Mouse (Mus musculus) right cerebral cortex, adult 18-20 months (tissue): ENCODE measurements around the gene Rps15.

Experiments used
- DNase-seq: peaks from one replicate; pipeline ENCODE4 v3.0.0; 2022; ENCODE audit warnings: mixed read lengths

Gene Rps15

DNA sequence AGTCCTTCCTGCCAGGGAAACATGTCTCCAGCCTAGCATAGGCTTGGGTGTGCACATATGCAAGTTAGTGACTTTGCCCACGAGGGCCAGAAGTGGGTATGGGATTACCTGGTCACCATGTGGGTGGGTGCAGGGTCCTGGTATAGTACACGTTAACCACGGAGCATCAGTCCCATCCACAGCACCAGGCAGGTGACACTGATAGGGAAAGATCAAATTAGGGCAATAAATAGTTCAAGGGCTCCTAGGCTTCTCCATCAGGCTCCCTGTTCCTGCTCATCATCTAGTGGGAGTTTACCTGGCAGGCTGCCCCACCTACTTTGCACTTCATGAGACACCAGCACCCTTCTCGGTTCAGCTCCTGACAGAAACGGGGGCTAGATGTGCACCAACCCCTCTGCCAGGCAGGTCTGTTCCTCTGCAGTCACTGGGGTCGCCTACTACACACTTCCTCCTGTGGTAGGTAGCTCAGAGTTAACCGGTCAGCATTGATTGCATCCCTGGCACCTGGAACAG lies 2.6 kb downstream of the Rps15 start:
- DNase-seq = no peak

DNA sequence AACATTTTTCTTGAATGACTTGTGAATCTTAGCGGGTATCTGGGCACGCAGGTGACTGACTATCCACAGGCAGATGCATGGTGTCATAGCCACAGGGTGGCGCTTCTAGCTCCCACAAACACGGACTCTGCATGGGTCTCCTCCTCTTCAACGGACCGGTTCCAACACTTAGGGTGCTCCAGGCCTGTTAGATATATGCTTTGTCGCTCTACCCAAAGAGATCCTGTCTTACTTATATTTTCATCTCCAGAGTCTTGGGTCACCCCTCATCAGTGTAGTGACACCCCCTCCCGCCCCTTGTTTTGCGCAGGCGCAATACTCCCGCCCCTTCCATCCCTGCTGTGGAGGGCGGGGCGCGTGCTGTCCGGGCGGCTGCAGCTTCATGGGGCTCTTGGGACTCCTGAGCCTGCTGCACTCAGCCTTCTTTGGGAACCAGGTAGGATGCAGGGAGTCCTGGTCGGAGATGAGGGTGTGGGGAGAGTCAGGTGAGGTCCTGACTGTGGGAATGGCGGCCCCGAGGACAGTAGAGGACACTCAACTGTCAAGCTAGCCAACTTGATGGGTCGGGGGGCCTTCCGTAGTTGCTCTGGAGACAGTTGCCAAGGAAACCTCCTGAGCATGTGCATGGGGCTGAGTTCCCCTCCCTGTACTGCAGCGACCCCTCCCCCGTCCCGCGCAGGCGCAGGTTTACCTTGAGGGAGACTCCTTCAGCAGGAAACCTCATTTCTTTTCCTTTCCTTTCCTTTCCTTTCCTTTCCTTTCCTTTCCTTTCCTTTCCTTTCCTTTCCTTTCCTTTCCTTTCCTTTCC lies 3.6 kb downstream of the Rps15 start, which contains the start of gene Apc2:
Gene Apc2 (plus strand): TSS at position 360 of the 808 bp plus-strand sequence.
- DNase-seq = peak; percentile 83

DNA sequence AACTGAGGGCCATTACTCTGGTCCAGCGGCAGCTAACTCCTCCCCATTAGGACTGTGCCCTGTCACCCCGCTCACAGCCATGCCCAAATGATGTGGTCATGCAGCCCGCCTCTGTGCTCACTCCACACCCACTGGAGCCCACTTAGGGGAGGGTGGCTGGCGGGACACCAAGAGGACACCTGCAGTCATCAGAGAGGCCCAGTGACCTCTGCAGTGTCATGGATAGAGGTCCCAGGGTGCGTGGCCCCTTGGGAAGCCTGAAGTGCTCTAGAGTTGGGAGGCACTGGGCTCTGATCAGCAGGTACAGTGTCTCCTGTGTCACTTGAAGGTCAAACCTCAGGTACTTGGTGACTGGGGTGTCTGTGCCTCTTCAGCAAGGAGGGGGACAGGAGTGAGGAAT lies 4.6 kb downstream of the Rps15 start:
- no peak for DNase-seq

DNA sequence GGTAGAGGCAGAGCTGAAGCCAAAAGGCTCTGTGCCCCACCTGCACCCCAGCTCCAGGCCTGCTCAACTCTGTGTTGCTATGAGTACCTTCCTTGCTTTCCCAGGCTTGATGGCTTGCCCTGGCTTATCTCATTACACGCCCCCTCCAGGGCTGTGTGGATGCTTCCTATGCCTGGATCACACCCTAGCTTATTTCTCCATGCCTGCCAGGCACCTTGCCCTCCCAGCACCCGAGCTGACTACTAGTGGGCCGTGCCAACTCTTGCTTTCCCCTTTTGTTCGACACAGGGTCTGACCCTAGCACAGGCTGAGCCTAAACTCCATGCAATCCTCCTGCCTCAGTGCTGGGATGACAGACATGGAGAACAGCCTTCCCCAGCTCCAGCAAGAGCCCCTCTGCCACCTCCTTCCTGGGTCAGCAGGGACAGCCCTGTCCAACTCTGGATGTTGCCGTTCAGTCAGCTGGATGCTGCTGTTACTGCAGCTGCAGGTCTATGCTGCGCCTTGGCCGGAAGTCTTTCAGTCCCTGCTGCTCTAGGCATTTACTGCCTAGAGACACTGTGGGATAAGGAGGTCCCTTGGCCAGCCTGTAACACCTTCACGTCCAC lies 5.4 kb downstream of the Rps15 start:
- no peak for DNase-seq

DNA sequence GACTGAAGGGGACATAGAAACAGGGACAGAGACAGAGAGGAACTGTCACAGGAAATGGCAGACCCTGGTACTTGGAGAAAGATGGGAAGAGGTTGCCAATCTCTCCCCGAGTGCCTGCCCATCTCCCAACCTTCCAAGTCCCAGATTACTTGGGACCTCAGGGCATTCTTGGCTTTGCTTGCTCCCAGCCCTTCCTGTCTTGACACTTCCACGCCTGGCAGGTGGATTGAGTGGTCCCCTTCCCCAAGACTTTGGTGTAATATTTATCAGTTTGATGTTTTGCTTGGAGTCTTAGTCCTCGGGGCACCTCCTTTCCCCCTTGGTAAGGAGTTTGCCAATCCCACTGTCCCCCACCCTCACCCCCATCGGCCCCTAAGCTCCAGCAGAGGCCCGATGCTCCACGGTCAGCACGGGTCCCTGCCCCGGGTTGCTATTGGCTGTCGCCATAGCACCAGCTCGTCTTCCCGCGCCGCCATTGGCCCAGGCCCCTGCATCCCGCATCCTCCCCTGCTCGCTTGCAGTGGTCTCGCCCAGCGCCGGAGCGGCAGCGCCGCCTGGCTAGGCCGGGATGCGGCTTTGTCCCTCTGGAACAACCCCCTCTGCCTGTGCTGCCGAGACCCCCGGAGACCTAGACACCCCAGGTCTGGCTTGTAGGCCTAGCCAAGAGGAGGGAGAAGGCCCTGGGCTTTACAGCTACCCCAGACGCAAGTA lies 6.5 kb downstream of the Rps15 start:
- DNase-seq = peak; percentile 95

DNA sequence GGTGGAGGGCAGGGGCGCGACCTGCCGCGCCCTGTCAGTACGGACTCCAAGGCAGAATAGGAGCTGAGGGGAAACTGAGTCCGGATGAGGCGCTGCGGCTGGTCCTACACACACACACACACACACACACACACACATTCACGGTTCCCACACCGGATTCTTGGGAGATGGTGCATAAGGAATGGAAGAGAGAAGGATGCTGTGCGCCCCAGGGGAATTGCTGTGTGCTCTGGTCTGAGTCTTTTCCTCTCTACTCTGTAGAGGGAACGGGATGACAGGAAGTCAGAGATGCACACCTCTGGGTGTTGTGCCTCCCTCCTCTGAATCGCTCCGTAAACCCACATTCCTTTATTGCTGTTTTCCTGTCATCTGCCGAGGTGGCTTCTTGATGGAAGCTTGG lies 7.0 kb downstream of the Rps15 start:
- DNase-seq = no peak

DNA sequence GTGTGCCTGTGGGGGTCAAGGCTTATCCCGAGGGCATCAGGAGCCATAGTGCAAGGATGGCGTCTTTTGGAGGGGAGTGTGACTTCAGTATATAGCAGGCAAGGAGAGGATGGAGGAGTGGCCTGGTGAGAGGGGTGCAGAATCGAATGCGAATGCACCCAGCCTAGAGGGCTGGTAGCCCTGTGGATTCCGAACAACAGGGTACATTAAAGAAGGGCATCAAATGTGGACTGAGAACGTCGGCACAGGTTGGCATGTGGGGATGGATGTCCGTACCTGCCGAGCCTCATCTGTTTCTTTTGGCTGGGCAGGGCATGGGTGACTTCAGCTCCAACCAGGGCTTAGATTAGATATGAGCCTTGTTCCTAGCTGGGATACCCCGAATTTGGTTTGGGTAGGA lies 7.6 kb downstream of the Rps15 start:
- DNase-seq = no peak

DNA sequence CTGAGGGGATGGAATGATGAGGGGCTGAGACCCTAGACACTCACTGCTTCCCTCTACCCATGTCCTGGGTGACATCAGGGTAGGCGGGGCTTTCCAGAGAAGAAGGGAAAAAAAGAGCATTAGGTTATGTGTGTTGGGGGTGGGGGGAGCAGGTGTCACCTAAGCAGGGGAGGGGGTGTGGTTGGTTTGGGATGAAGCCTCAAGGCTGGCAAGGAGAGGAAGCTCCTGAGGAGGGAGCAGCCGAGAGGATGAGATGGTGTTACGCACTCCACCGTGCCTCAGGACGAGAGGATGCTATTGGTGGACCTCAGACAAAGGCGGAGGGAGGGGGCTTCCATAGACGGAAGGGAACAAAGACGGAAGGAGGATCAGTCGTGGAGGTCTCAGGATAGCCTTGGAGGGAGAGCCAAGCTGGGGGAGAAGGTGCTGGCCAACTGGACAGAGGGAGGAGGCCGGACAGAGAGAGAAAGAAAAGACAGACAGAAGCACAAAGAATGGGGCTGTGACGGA lies 8.5 kb downstream of the Rps15 start:
- DNase-seq = no peak

DNA sequence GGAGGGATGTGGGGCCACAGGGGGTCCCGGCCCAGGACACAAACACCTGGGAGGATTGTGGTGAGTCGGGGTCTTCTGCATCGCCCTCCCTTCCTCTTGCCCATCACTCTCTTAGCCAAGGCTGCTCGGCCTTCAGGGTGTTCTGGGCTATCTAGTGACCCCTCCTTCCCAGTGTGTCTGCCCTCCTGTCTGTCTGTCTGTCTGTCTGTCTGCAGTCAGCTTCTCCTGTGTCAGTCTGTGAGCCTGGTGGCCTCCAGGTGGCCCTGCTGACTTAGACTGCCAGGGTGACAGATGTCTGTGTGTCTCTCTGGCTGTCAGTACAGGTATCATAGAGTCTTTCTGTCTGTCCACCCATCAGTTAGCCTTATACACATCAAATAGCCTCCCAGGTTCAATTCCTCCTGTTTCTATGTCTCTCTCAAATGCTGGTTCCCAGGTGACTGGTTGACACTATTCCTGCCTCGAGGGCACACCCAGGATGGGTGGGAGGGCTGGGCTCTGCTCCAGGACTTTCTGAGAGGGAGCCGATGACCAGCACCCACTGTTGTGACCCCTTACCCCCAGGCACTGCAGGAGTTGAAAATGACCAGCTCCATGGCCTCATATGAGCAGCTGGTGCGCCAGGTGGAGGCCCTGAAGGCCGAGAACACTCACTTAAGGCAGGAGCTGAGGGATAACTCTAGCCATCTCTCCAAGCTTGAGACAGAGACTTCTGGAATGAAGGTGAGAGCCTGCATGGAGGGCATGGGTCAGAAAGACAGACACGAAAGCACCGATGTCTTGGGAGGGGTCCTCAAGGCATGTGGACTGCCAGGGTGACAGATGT lies 9.2 kb downstream of the Rps15 start:
- no peak for DNase-seq

DNA sequence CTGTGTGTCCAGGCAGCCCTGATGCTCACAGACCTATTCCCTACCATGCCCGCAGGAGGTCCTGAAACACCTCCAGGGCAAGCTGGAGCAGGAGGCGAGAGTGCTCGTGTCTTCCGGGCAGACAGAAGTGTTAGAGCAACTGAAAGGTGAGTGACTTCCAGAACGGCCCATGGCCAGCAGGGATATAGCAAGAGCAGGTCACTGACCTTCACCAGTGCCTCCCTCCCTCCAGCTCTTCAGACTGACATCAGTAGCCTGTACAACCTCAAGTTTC lies 9.8 kb downstream of the Rps15 start:
- DNase-seq = no peak

DNA sequence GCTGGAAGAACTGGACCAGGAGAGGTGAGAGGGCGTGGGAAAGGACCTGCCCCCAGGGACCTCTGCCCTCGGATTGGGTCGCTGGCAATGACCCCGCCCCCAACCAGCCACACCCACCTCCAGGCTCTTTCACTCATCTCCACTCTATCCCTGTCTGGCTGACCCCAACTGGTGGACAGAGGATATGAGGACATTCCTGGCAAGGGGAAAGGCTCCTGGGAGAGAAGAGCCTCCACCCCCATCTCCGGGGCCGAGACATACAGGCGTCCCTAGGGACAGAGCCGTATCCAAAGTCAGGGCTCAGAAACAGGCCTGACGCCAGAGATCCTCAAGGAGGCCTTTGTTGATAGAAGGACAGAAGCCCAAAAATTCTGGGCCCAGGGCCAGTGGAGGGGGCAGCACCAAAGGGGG lies 10.2 kb downstream of the Rps15 start:
- DNase-seq = peak; percentile 69

DNA sequence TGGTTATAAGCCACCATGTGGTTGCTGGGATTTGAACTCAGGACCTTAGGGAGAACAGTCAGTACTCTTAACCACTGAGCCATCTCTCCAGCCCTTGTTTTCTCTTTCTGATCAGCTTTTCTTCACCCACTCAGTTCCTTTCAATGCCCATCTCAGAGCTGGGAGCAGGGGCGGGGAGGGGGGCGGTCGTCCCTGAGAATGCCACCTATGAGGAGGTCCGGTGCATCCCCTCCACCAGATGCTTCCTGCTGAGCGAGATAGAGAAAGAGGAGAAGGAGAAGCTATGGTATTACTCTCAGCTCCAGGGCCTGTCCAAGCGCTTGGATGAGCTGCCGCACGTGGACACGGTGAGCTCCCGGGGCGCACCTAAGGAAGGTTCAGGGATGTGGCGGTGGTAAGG lies 12.2 kb downstream of the Rps15 start:
- DNase-seq = no peak

DNA sequence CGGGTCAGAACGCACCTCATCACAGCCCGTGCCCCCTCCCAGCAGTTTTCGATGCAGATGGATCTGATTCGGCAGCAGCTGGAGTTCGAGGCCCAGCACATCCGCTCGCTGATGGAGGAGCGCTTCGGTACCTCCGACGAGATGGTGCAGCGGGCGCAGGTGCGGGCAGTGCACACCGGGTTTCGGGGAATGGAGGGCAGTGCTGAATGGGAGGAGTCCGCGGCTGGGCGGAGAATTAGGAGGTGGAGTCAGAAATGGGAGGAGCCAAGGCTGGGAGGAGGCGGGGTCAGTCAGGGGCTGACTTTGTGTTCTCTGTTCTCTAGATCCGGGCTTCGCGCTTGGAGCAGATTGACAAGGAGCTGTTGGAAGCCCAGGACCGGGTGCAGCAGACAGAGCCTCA lies 12.6 kb downstream of the Rps15 start:
- DNase-seq = no peak

DNA sequence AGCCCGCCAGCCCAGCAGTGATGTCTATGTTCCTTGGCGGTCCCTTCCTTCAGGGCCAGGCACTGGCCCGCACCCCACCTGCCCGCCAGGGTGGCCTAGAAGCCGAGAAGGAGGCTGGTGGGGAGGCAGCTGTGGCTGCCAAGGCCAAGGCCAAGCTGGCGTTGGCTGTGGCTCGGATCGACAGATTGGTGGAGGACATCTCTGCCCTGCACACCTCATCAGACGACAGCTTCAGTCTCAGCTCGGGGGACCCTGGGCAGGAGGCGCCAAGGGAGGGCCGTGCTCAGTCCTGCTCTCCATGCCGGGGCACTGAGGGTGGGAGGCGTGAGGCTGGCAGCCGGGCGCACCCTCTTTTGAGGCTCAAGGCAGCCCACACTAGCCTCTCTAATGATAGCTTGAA lies 19.3 kb downstream of the Rps15 start:
- no peak for DNase-seq

DNA sequence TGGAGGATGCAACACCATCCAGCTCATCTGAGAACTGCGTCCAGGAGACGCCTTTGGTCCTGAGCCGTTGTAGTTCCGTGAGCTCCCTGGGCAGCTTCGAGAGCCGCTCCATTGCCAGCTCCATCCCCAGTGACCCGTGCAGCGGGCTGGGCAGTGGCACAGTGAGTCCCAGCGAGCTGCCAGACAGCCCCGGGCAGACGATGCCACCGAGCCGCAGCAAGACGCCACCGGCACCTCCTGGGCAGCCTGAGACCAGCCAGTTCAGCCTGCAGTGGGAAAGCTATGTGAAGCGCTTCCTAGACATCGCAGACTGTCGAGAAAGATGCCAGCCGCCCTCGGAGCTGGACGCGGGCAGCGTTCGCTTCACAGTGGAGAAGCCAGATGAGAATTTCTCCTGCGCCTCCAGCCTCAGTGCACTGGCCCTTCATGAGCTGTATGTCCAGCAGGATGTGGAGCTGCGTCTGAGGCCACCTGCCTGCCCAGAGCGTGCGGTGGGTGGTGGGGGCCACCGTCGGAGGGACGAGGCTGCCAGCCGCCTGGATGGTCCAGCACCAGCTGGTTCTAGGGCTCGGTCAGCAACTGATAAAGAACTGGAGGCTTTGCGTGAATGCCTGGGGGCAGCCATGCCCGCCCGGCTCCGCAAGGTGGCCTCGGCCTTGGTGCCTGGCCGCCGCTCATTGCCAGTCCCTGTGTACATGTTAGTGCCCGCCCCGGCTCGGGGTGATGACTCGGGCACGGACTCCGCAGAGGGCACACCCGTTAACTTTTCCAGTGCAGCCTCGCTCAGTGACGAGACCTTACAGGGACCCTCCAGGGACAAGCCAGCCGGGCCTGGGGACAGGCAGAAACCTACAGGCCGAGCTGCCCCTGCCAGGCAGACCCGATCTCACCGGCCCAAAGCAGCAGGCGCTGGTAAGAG lies 20.6 kb downstream of the Rps15 start:
- no peak for DNase-seq

DNA sequence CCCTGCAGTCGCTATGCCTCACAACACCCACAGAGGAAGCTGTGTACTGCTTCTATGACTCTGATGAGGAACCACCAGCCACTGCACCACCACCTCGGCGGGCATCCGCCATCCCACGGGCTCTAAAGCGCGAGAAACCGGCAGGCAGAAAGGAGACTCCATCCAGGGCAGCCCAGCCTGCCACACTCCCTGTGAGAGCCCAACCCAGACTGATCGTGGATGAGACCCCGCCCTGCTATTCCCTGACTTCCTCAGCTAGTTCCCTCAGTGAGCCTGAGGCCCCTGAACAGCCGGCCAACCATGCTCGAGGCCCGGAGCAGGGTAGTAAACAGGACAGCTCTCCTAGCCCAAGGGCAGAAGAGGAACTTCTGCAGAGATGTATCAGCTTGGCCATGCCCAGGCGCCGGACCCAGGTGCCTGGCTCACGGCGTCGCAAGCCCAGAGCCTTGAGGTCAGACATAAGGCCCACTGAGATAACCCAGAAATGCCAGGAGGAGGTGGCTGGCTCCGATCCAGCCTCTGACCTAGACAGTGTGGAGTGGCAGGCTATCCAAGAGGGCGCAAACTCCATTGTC lies 21.5 kb downstream of the Rps15 start:
- no peak for DNase-seq

DNA sequence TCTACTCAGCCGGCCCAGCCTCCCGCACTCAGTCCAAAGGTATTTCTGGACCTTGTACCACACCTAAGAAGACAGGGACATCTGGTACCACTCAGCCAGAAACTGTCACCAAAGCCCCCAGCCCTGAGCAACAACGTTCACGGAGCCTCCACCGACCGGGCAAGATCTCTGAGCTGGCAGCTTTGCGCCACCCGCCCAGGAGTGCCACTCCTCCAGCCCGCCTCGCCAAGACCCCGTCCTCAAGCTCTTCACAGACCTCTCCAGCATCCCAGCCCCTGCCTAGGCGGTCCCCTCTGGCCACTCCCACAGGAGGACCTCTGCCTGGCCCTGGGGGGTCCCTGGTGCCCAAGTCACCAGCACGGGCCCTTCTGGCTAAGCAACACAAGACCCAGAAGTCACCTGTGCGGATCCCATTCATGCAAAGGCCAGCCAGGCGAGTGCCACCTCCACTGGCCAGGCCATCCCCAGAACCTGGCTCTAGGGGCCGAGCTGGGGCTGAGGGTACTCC lies 22.3 kb downstream of the Rps15 start:
- no peak for DNase-seq

DNA sequence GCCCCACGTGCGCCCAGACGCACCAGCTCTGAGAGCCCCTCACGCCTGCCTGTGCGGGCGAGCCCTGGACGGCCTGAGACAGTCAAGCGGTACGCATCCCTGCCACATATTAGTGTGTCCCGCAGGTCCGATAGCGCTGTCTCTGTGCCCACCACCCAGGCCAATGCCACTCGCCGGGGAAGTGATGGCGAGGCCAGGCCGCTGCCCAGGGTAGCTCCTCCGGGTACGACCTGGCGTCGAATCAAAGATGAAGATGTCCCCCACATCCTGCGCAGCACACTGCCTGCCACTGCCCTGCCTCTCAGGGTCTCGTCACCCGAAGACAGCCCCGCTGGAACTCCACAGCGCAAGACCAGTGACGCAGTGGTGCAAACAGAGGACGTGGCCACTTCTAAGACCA lies 23.1 kb downstream of the Rps15 start:
- no peak for DNase-seq

DNA sequence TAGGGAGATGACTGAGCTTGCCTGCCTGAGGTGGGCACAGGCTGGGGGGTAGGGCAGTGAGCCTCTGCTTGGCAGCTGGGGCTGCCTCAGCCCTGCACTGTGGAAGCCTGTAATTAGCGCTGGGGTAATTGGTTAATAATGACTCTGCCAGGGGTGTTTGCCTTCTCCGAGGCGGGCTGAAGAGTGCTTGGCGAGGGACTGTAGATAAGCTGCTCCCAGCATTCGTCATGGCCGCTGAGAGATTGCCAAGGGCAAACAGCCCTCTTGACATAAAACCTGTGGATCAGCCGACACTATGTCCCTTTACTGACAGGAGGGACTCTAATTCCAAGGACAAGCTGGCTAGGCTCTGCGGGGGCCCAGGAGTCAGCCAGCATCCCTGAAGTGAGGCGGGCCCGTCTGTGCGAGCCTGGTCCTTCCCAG lies 24.1 kb downstream of the Rps15 start:
- DNase-seq = no peak

DNA sequence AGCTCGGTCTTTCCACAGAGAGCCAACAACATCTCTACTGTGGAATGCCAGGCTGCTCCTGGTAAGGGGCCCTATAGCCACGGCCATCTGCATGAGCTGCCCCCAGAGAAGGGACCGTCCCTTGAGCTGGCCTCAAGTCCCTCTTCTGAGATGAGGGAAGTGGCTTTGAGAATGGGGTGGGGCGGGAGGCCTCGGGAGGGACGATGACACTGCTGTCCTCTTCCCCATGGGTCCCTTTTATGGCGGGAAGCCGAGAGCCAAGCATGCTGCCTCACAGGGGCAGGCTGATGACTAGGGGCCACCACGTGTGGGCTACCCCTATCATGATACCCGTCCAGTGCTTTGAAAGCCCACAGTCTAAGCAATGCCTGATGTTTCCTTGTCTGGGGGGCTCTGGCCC lies 24.8 kb downstream of the Rps15 start:
- no peak for DNase-seq

DNA sequence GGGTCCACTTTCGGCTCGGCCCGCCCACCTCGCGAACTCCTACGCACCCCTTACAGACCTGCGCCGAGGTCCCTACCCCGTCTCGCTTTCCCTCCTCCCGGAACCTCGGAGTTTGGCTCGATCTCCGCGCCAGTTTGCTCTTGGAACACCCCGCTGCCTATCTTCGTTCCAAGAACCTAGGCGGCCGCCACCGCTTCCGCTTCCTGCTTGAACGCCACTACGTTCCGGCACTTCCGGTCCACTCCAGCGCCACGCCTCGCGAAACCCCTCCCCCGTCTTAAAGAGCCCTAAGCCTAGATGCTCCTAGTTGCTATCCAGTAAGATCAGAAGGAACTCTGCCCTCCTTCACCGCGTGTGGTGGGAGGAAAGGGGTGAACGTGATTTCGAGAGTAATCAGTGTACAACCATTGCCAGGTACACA lies 28.1 kb downstream of the Rps15 start, which contains the start of gene 2310011J03Rik:
Gene 2310011J03Rik (minus strand): TSS at position 198 of the 421 bp plus-strand sequence.
- peak; percentile 94 for DNase-seq
